Mouse (Mus musculus) layer of hippocampus, adult 9-11 months (tissue): ENCODE measurements around the gene Tmem60.

Experiments
- DNase-seq: peaks from one replicate; pipeline ENCODE4 v3.0.0; 2022

Tmem60 gene

DNA sequence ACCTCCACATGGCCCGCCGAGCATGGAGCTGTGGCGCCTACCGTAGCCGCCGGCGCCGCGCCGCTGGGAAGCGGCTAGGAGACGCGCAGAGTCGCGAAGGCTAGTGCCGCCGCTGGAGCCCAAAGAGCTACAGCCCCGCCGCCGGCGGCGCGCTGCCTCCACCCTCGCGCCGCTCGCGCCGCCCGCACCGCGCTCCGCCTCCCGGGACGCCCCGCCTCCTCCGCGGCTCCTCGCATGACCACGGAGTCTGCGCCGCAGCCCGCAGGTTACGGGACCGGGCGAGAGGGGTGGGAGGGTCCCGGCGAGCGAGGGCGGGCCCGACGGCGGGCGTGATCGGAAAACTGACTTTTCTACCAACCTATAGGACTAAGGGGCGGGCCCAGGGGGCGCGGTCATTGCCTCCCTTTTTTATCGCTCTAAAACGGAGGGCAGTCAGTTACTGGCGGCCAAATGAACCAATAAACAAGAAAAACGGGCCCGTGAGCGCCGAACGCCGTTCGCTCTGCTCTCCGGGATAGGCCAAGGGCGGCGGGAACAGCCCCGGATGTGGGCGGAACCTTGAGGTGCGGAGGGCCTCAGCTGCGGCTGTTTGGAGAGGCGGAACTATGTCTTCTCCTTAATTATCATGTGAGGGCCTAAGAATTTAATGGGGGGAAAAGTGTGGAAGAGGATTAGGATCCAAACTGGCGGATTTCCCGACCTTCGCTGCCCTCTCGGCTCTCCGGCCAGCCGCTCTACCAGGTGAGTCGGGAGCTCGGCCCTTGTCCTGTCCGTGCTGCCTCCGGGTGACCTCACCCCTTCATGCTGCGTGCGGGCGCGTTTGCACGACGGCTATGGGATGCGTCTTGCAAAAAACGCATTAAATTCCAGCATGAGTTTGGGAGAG lies at the start of gene Tmem60, which contains the start of gene Phtf2:
TSS of gene Tmem60 (plus strand) at position 277 of the 886 bp plus-strand sequence.
TSS of gene Phtf2 (minus strand) at position 210 of the 886 bp plus-strand sequence.
- DNase-seq, result peak; percentile 99

DNA sequence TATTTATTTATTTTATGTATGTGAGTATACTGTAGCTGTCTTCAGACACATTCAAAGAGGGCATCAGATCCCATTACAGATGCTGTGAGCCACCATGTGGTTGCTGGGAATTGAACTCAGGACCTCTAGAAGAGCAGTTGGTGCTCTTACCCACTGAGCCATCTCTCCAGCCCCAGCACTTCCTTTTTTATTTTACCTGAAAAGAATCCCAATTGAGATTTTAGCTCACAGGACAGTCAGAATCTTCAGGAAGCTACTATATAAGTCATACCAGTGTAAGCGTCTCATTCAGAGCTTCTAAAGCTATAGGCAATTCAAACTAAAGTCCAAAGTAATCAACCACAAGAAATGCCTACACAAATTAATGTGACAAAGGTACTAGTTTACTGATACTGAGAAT lies 47.6 kb upstream of the Tmem60 start:
- DNase-seq, result no peak

DNA sequence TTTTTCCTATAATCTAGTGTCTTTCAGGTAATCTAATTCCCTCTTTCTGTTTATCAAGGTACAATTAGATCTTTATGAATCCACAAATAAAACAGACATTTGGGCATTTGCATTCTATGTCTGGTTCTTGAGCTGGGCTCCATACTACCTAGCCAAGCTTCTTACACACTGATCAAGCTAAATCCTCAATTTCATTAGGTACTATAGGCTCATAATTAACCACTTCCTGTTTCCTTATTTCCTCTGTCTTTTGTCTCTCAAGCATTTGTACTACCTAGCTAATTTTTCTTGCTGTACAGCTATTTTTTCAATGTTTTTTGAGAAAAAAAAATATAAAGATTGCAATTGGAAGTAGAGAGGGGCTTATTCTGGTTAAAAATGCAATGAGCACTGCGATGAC lies 44.9 kb upstream of the Tmem60 start:
- no peak for DNase-seq

DNA sequence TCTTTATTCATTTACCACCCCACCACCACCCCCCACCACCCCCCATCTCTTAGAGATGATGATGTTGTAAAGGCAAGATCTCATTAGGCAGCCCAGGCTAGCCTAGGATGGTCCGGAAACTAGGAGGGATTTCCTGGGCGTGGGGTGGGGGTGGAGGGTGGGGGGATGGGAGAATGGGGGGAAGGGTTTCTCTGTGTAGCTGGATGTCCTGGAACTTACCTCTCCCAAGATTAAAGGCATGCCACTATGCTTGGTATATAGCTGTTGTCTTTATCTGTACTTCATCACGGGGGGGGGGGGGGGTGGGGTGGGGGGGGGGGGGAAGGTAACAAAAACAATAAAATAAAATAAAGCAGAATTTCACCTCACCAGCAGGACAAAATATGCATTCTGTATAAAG lies 38.6 kb upstream of the Tmem60 start:
- DNase-seq, result no peak

DNA sequence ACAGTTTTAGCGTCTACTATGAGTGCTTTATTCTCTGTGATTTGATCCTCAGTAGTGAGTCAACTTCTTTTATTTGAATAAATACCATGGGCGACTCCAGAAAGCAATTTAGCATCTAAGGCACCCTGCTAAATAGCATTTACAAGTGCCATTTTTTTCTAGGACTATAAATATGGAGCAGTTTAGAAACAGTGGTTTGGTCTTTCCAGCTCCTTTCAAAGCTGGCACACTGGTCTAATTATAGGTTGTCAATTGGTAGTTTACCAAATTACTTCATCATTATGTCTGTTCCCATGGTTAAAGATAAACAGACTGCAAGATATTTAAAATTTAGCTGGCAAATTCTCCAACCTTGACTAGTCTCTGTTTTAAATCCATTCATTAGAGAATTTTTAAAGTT lies 38.2 kb upstream of the Tmem60 start:
- DNase-seq, result peak; percentile 25

DNA sequence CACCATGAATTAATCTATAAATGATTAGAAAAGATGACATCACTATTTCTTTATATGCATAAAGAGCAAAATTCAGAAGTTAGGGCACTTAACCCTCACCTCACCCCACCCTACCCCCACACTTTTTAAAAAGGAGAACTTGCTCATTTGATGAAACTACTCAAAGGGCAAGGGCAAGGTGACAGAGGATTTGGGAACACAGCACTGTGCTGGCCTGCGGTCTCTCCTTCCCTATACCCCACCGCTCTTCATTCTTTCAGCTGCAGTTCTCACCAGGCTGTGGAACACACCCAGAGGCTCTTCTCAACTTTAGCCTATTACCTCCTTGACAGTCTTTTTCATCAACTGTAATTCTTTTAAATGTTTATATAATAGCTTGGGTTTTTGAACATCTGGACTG lies 35.0 kb upstream of the Tmem60 start:
- DNase-seq, result no peak

DNA sequence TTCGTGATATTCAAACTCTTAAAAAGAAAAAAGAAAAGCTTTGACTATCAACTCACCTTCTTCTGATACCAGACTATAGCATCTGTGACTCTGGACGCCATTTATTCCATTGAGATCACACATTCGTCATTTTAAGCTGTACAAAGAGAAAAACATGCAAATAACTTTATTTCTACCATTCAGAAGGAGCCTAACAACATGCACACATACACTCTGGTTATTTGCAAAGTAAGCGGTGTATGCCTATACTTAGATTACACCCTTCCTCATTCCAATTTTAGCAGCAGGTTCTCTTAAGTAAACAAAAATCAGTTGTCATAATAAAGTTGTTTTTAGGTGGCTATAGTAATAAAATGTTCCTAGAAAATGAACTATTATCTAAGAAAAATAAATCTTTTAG lies 26.9 kb upstream of the Tmem60 start:
- DNase-seq, result no peak

GRCm38 (mm10) chr5:20858404-20858803 lies 23.6 kb upstream of the Tmem60 start:
- DNase-seq, result no peak

- DNase-seq, result no peak
Observed at GRCm38 (mm10) chr5:20860565-20860964, 21.4 kb upstream of the Tmem60 start.

- no peak for DNase-seq
Observed at GRCm38 (mm10) chr5:20861901-20862300, 20.1 kb upstream of the Tmem60 start.

DNA sequence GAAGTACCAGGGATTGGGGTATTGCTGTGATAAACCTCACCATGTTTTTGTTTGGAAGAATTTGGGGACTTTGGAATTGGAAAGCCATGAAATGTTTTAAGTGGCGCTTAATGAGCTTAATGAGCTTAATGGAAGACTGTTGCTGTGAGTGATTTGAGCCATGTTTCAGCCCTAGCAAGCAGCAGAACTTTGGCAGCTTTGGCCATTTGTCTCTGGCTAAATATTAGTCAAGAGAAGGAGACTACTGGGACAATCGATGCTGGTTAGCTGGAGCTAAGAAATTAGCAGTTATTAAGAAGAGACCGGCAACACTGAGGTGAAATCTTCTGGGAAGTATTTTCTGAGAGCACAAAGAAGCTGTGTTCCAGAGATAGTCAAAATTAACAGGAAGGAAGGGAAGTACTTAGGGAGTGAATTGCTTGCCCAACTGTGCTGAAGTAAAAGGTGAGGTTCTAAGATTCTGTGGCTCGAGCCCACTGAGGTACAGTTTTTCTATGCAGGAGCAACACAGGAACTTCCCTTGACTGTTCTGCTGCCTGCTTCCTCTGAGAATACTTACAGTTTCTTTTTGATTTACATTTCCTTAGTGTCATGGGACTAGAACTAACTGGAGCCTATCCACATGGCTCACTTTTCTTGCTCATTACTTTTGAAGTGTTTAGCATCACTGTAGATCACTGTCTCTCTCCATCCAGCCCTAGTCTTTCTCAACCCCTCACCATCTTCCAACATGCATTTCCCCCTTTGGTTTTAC lies 17.6 kb upstream of the Tmem60 start:
- no peak for DNase-seq

- no peak for DNase-seq
Observed at GRCm38 (mm10) chr5:20865193-20865755, 16.7 kb upstream of the Tmem60 start.

GRCm38 (mm10) chr5:20873146-20873545 lies 8.8 kb upstream of the Tmem60 start:
- no peak for DNase-seq

- DNase-seq, result no peak
Observed at GRCm38 (mm10) chr5:20876934-20877426, 5.0 kb upstream of the Tmem60 start.

DNA sequence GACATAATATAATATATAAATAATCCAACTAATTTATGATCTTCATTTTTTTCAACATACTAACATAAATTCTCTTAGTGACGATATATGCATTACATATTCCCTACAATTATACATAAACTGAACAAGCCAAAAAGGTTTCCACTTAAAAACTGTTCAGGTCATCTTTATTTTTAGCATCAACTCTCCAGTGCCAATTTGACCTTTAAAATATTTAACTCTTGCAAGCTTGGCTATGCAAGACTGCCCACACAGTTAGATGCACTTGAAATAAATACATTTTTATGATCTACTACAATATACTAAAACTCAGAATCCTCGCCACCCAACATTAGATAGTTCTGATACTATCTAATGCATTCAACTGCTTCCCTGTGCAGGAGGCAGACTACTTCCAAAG lies 1.6 kb upstream of the Tmem60 start:
- no peak for DNase-seq

DNA sequence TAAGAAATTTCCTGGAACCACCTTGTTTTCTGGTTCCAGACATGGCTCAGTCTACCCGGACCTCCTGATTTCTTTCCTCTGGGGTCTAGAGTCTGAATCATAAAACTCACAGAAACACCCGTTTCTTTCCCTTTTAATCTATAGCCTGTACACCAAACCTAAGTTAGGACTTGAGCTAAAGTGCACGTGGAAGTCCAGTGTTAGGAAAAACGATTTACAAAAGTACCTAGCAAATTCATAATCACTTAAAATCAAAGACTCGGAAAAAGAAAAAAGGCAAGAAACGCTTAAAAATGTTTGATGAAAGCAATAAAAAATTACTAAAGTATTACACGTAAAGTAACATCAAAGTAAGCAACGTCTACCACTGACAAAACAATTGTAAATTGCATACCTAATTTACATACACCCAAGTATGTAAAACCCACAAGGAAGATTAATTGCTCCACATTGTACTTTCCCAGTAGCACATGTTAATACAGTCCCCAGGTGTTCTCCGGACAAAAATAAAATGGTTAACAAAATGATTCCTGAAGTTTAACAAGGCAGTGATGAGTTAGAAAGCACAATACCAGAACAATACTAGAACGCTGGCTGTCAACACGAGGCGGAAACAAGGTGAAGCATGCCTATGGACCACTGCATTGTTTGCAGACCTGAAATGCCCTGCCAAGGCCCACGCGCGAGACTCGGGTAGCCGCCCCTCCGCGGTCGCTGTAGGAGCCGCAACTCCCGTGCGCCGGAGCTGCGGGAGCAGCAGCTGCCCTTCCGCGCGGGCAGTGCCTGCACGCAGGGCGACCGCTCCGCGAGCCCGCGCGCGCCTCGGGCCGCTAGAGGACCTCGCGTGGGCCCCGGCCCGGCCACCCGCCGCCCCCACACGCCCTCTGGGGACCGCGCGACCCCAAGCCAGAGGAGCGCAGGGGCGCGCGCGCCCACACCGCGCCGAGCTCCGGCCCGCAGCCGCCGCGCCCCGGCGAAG lies 905 bp upstream of the Tmem60 start:
- peak; percentile 31 for DNase-seq

GRCm38 (mm10) chr5:20884036-20884620 lies 2.1 kb downstream of the Tmem60 start:
- no peak for DNase-seq

DNA sequence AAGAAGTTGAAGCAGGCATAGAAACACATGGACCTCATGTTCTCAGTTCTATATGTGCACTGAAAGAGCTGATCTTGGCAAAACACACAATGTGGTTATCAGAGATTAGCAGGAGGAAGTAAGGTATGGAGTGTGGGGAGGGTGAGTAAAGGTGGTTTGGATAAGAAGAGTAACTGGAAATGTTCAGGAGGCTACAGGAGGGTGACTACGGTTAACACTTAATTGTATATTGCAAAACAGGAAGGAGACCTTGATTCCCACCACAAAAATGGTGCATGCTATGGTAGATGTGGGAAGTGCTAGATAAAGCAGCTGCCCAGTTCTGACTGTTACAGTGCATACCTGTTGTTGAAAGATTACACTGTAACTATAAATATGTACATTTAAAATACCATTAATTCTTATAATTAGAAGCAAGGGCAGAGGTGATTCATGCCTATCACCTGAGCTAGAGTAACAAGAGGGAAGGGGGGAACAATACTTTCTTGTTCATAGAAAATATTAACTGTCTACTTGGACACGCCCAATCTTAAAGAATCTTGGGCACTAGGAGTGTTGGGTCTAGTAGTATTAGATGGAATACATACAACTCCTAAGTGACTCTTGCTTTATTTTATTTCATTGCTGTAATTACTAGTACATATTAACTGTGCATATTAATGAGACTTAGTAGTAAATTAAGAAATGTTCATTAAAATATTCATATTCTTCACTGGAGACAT lies 15.6 kb downstream of the Tmem60 start:
- DNase-seq, result no peak

DNA sequence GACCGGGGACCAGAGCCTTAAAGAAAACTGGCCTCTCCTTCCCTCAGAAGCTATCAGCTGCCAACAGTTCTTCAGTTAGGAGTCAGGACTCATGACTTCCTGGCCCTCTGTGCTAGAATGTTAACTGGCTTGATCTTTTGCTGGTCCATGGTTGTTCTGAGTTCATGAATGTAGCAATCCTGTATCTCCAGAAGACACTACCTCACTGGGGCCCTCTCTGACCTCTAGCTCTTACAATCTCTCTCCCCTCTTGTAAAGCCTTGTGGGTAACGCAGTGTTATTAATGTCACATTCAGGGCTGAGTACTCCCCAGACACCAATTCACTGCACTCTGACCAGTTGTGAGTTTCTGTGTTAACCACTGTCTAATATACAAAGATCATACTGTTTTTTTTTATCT lies 22.7 kb downstream of the Tmem60 start:
- DNase-seq, result no peak

DNA sequence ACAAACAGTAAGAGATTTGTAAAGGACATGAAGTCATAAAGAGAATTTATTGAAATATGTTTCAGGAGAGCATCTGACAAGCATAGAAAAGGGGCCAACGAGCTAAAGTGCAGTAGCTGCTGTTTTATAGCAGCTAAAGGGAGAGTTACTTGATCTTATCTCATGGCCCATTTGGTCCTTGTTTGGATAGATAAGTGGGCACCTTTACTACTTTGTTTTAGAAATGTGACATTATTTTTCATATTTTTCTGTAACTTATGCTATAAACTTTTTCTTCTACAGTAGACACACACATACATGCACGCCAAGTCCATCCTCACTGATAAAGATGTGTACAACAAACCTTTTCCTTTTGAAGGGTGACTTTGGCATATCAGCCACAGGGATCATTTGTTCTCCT lies 23.4 kb downstream of the Tmem60 start:
- DNase-seq, result no peak

GRCm38 (mm10) chr5:20906191-20906590 lies 24.2 kb downstream of the Tmem60 start:
- no peak for DNase-seq
